Mouse (Mus musculus): ENCODE data around the gene Ccdc86. TPM values are rescaled to one million over a fixed set of nuclear protein-coding genes. Genes with fewer than 3 reads are reported as not detected.
A peak's percentile ranks its signal among the peaks of the same experiment; 100 is the strongest.

Ccdc86 gene
- polyA plus RNA-seq, 1 experiment, result 4.8 TPM

GRCm38 (mm10) chr19:10949558-10949957 lies 492 bp upstream of the Ccdc86 start:
- DNase-seq (ENCODE audit: low read depth), result no peak

DNA sequence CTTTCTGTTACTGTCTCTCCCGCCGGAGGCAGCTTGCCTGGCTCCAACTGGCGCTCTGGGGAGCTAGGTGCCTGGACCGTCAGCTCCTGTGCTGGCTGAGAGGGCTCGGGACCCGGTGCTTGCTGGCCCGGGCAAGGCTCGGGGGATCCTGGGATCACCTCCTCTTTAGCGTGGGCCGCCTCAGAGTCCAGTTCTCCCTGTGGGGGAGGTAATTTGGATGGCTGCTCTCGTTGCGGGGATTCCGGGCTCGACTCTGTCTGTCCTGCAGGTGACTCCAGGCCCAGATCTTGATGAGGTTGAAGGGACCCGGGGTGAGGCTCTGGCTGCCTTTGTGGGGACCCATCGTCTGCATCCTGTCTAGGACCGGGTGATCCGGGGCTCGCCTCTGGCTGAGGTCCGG lies 650 bp downstream of the Ccdc86 start:
- DNase-seq (ENCODE audit: low read depth), result no peak

DNA sequence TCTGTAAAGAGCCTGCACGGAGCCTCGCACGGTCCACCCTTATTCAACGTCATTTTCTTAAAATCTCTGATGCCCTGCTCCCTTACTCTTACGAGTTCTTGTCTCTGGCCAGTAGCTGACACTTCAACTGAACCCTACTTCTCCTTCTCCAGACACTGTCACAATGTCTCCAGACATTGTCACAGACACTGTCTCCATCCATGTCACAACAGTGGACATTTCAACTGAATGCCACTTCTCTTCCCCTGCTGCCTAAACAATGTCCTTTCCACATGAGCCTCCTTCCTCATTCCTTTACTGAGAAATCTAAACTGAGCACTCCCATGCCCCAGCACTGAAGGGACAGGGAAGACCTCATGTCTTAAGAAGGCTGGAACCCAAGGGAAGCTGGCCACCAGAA lies 1.8 kb downstream of the Ccdc86 start:
- no peak for DNase-seq (ENCODE audit: low read depth)

DNA sequence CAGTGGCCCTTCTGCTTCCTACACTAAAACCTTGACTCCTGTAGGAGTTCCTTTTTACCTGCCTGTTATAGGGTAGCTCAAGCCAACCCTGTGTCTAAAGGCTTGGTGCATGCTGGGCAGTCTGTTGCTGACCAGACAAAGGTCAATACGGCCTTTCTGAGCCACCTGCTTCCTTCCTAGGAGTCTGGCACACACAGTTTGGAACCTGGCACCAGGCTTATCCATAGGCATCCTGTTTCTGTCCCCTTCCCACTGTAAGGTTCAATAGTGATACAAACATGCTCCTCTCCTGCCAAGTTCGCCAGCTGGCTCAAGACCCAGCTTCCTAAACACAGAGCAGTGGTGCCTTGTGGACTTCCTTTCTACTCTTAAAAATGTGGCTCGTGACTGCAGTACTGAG lies 2.6 kb downstream of the Ccdc86 start:
- DNase-seq (ENCODE audit: low read depth), result no peak

GRCm38 (mm10) chr19:10943955-10944354 lies 5.1 kb downstream of the Ccdc86 start:
- DNase-seq (ENCODE audit: low read depth), result no peak

GRCm38 (mm10) chr19:10940801-10941457 lies 8.1 kb downstream of the Ccdc86 start:
- DNase-seq (ENCODE audit: low read depth), result no peak

- DNase-seq (ENCODE audit: low read depth), result peak; percentile 24
These were observed 8.8 kb downstream of the Ccdc86 start for GRCm38 (mm10) chr19:10940097-10940800.

GRCm38 (mm10) chr19:10938771-10939170 lies 10.3 kb downstream of the Ccdc86 start:
- DNase-seq (ENCODE audit: low read depth), result no peak

DNA sequence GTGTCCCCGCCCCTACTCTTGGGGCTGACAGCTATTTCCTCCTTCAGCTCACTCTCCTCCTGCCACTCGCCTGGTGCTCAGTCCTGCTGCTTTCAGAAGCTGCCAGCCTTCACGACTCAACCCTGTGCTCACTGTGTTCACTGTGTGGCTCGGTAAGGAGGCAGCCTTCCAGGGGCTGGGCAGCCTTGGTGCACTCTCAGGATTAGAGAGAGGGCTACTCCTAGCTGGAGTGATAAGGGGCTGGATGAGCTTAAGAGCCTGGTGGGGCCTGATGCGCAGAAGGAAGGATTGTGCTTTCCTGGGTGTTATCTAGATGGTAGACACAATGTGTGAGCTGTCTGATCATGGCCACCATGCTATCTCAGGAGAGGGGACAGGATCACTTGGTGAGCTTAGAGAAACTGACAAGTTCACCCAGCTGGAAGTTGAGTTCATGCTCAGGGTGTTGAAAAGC lies 11.9 kb downstream of the Ccdc86 start, which contains the start of gene Ptgdr2:
Gene Ptgdr2 (plus strand): TSS at position 51 of the 454 bp plus-strand sequence.
- DNase-seq (ENCODE audit: low read depth), result no peak

DNA sequence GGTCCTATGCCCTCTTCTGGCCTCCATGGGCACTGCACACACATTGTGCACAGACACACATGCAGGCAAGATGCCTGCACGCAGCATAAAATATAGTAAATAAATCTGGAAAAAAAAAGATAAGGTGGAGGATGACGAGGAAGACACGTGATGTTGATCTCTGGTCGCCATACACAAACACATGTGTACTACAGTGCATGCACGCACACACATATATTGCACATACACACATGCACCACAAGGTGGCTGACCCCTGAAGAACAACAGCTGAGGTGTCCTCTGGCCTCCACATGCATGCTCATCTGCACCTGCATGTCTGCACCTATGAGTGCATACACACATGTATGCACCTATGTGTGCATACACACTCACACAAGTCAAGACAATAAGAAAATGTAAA lies 13.0 kb downstream of the Ccdc86 start:
- DNase-seq (ENCODE audit: low read depth), result no peak

GRCm38 (mm10) chr19:10935029-10935428 lies 14.0 kb downstream of the Ccdc86 start:
- no peak for DNase-seq (ENCODE audit: low read depth)

DNA sequence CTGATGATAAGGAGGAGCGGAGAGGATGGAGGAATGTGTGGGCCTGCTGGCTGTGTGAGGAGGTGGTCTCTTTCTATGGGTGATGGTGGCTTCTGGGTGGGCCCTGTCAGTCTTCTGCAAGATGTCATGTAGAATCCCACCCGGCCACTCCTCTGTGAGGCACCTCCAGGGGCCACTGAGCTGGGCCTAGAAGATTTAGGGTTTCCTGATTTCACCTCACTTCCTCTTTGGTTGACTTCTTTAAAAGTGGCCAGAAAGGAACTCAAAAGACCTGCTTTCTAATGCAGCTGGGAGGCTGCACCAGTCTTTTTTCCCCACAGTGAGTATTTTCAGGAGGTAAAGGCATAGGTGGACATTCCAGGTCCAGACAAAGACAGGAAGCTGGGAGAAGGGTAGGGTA lies 18.4 kb downstream of the Ccdc86 start:
- no peak for DNase-seq (ENCODE audit: low read depth)

DNA sequence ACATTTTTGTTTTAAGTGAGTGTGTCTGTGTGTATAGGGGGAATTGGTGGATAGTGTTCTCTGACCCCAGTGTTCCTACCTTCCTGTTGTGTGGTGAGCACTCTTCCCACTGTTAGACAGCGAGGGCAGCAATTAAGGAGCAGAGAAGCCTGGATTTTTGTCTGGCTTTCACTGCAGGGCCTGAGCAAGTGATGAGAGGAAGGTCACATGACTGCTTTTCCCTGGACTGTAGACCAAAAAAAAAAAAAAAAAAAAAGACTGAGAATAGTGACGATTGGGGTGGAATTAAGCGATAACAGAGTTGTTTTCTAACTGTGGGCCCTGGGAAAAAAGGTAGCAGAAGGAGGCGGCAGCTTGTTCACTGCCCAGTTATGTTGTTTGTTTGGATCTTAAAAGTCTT lies 22.4 kb downstream of the Ccdc86 start:
- DNase-seq (ENCODE audit: low read depth), result no peak

DNA sequence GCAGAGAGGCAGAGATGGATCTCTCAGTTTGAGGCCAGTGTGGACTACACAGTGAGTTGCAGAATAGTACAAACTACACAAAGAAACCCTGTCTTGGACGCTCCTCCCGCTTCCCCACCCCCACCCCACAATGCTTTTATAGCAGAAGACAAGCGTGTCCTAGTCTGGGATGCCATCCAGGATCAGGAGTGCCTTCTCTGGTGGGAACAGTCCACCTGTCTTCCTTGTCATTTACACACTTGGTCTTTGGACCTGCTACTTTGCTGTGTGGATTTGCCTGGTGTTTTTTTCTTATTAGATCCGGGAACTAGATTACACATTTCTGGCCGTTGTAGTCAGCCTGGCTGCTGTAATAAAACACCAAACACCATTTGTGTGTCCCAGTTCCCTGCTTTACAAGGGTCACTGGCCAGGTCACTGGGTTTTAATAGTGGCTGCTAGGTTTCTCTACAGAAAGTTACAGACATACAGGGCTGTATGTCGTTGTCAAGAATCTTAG lies 22.9 kb downstream of the Ccdc86 start:
- DNase-seq (ENCODE audit: low read depth), result no peak

DNA sequence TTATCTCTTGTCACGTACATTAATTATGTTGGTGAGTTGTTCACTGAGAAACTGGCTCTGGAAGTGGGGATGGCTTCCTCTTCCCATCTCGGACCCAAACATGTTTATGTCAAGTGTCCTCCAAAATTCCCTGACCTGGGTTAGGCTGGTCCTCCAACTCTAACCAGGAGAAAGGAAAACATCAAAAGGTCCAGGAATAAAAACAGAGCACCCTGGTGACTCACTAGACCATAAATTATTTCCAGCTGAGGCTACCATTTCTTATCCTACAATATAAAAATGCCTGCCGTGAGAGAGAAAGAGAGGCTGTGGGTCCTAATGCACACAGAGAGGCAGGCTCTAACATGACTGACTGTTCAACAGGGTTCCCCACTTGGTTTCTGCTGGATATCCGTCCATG lies 24.8 kb downstream of the Ccdc86 start:
- DNase-seq (ENCODE audit: low read depth), result no peak

GRCm38 (mm10) chr19:10921058-10921457 lies 28.0 kb downstream of the Ccdc86 start:
- DNase-seq (ENCODE audit: low read depth), result no peak

GRCm38 (mm10) chr19:10920532-10920931 lies 28.5 kb downstream of the Ccdc86 start, which contains the start of gene Zp1:
Zp1 (minus strand) TSS chr19:10920632.
- no peak for DNase-seq (ENCODE audit: low read depth)

GRCm38 (mm10) chr19:10918321-10918991 lies 30.6 kb downstream of the Ccdc86 start:
- DNase-seq (ENCODE audit: low read depth), result no peak

GRCm38 (mm10) chr19:10916506-10916905 lies 32.6 kb downstream of the Ccdc86 start:
- DNase-seq (ENCODE audit: low read depth), result no peak

DNA sequence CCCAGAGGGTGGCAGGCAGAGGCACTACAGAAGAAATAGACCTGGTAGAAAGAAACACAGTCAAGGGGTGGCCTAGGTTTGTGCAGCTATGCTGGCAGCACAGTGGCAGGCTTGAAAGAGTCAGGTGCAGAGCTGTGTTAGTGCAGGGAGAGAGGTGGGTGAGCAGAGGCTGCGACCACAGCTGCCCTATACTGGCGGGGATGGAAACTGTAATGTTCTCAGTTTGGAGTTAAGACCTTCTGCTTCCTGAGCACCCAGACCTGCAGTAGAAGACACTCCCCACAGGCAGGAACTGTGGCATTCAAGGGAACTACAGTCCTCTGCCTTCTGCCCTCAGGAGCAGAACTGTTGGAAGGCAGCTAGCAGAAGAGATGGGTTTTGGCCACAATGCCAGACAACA lies 34.2 kb downstream of the Ccdc86 start:
- DNase-seq (ENCODE audit: low read depth), result no peak

- DNase-seq (ENCODE audit: low read depth), result no peak
These were observed 34.8 kb downstream of the Ccdc86 start for GRCm38 (mm10) chr19:10914291-10914690.

GRCm38 (mm10) chr19:10909087-10909721 lies 39.9 kb downstream of the Ccdc86 start:
- no peak for DNase-seq (ENCODE audit: low read depth)

All from gonadal fat pad, adult 2 months (tissue).